Mouse (Mus musculus): ENCODE measurements around the gene Kremen2. TPM values are rescaled to one million over a fixed set of nuclear protein-coding genes. Genes with fewer than 3 reads are reported as not detected.

Kremen2 gene
- polyA plus RNA-seq, 1 experiment from 2014 or later: 2.6 TPM

DNA sequence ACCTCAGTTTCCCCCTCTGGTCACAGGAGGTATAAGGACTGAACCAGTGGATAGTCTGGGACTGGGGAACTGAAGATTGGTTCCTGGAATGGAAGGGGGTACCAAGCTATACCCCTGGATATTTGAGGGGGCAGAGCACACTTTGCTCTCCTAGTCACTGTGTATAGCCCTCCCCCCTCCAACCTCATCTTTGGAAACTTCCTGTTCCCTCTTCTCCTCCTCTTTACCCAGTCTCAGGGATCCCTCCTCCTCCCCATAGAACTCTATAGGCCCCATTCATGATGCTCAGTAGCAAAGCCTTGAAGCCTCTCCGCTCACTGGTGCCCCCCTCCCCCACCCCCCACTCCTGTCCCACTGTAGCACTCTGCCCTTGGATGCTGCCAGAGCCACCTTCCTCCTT lies 26.2 kb downstream of the Kremen2 start:
- no peaks in the 10 kb centered on the region for H3K36me3 ChIP-seq (ENCODE audit: control insufficient read depth, insufficient read depth, low read length)
- H3K9ac ChIP-seq (ENCODE audit: low read depth, low read length): no peak overlapping the region
- no peaks in the 10 kb centered on the region for H3K27me3 ChIP-seq (ENCODE audit: control insufficient read depth, insufficient read depth, low read length)
- ATAC-seq (ENCODE audit: low FRiP score) (no peak), DNase-seq (ENCODE audit: low spot score) (no peak)
- H3K4me2 ChIP-seq (replicated peaks; ENCODE audit: low read depth, low read length): no peak overlapping the region
- H3K4me1 ChIP-seq (replicated peaks; ENCODE audit: control insufficient read depth, insufficient read depth, low read length): no peaks in the 10 kb centered on the region
- H3K4me3 ChIP-seq (ENCODE audit: low read depth, low read length): no peak overlapping the region
- whole genome bisulfite sequencing: 21% methylated on average over 1 of the region's 1 CpGs
- H3K9me3 ChIP-seq (ENCODE audit: control insufficient read depth, low read length): no peaks in the 10 kb centered on the region
- H3K27ac ChIP-seq (ENCODE audit: low read depth, low read length): no peak overlapping the region

DNA sequence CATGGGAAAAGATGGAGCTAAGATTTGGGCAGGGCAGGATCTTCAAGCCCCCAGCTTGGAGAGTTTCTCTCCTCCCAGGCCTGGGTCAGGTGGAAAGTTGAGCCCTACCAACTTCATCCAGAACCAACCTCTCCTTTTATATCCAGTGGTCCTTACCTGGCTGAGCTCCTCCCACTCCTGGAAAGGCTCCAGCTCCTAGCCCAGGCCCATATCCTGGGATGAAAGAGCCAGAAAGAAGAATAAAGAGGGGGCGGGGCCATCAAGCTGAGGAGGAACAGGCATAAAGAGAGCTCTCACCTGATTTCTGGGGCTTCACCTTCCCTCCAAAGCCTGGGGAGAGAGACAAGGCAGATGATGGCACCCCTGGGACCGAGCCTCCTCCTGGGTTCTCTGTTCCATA lies 28.6 kb downstream of the Kremen2 start:
- no peak for ATAC-seq (ENCODE audit: low FRiP score)
- H3K4me3 ChIP-seq (ENCODE audit: low read depth, low read length): no peak overlapping the region
- DNase-seq (ENCODE audit: low spot score): no peak
- no peak overlapping the region for H3K9ac ChIP-seq (ENCODE audit: low read depth, low read length)
- WGBS: 55% methylated on average over 2 of the region's 2 CpGs
- H3K9me3 ChIP-seq (ENCODE audit: control insufficient read depth, low read length): no peaks in the 10 kb centered on the region
- no peaks in the 10 kb centered on the region for H3K4me1 ChIP-seq (replicated peaks; ENCODE audit: control insufficient read depth, insufficient read depth, low read length)
- H3K27me3 ChIP-seq (ENCODE audit: control insufficient read depth, insufficient read depth, low read length): no peaks in the 10 kb centered on the region
- no peaks in the 10 kb centered on the region for H3K36me3 ChIP-seq (ENCODE audit: control insufficient read depth, insufficient read depth, low read length)
- no peak overlapping the region for H3K4me2 ChIP-seq (replicated peaks; ENCODE audit: low read depth, low read length)
- H3K27ac ChIP-seq (ENCODE audit: low read depth, low read length): no peak overlapping the region

DNA sequence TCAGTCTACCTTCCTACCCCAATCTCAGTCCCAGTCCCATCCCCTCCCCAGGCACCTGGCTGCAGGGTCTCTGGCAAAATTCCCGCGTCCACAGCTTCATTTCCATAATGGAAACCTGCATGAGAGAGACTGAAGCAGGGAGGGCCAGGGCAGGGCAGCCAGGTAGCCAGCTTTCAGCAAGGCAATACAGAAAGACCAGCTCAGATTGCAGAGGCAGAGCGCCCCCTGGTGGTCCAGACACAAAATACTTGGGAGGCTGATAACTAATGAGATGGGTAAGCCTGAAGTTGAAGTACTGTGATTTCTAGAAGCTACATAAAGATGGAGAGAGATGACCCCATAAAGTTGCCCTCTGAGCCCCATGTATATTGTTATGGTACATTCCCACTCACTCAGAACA lies 39.4 kb downstream of the Kremen2 start:
- Histone ChIP-seq H3K4me3 (ENCODE audit: low read depth, low read length) (no peak overlapping the region), H3K9ac (ENCODE audit: low read depth, low read length) (no peak overlapping the region), H3K9me3 (ENCODE audit: control insufficient read depth, low read length) (no peaks in the 10 kb centered on the region), H3K36me3 (ENCODE audit: control insufficient read depth, insufficient read depth, low read length) (no peaks in the 10 kb centered on the region), H3K4me2 (replicated peaks; ENCODE audit: low read depth, low read length) (no peak overlapping the region), H3K27ac (ENCODE audit: low read depth, low read length) (no peak overlapping the region), H3K4me1 (replicated peaks; ENCODE audit: control insufficient read depth, insufficient read depth, low read length) (no peaks in the 10 kb centered on the region), H3K27me3 (ENCODE audit: control insufficient read depth, insufficient read depth, low read length) (no peaks in the 10 kb centered on the region)
- DNase-seq (ENCODE audit: low spot score): peak; percentile 86
- 2% methylated on average over 3 of the region's 3 CpGs for WGBS
- ATAC-seq (ENCODE audit: low FRiP score): peak; percentile 68; the same call in 1 of the 2 replicates

DNA sequence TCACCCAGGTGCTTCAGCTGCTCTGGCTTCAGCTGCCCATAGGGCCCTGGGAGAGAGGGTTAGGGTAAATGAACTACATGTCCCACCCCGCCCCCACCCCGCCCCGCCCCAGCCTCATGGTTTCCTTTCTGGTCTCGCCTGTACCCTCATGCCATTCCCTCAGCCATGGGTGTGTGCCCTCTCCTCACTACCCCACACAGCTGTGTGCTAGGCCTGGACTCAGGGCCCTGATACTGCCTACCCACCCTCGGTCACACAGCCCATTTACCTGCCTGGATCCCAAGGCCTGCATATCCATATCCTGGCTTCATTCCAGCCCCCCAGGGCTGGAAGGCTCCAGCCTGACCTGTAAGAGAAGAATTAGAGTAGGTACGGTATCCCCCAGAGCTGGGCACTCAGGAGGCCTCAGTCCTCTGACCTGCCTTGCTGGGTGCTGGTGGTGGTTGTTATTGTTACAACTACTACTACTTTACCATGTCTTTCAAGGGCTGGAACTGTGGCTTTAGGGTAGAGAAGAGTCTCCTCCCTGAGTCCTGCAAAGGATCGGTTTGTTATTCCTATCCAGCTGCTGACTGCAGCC lies 40.0 kb downstream of the Kremen2 start:
- Histone ChIP-seq H3K36me3 (ENCODE audit: control insufficient read depth, insufficient read depth, low read length) (no peaks in the 10 kb centered on the region), H3K9ac (ENCODE audit: low read depth, low read length) (no peak overlapping the region), H3K27ac (ENCODE audit: low read depth, low read length) (no peak overlapping the region), H3K4me3 (ENCODE audit: low read depth, low read length) (no peak overlapping the region), H3K4me1 (replicated peaks; ENCODE audit: control insufficient read depth, insufficient read depth, low read length) (no peaks in the 10 kb centered on the region), H3K27me3 (ENCODE audit: control insufficient read depth, insufficient read depth, low read length) (no peaks in the 10 kb centered on the region), H3K9me3 (ENCODE audit: control insufficient read depth, low read length) (no peaks in the 10 kb centered on the region), H3K4me2 (replicated peaks; ENCODE audit: low read depth, low read length) (no peak overlapping the region)
- 75% methylated on average over 7 of the region's 7 CpGs for WGBS
- DNase-seq (ENCODE audit: low spot score): no peak
- ATAC-seq (ENCODE audit: low FRiP score): 0 out of 2 replicates have a peak, but pooled peaks have one; percentile 3

DNA sequence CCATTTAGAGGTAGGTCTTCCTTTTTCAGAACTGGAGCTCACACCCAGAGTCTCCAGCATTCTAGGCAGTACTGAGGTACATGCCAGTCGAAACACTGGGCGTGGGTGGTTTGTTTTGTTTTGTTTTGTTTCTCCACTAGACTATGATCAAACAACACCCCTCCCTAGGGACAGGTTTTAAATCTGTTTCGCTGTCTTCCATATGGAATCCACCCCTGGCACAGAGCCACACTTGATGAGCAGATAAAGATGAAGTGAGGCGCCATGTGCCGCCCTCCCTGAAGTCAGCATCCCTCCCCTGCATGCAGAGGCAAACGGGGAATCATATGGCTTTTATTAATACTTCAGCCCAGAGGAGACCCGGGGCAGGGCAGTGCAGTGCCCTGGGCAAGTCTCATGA lies 40.9 kb downstream of the Kremen2 start:
- WGBS: 68% methylated on average over 7 of the region's 7 CpGs

DNA sequence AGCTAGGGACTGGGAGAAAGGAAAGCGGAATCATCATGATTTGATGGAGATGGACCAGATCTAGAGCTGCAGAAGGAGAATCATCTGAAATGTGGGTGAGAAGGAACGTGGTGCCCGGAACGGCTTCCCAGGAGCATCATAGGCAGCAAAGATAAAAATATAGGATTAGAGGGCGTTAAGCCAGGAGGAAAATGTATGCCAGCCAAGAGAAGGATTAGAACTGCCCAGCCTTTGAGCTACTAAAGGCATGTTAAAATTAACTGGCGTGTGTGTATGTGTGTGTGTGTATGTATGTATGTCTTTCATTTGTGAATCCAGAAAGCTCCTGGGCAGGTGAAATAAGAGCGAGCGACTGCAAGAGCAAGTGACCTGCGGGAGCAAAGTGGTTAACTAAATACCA lies 42.3 kb downstream of the Kremen2 start:
- no peak overlapping the region for H3K4me3 ChIP-seq (ENCODE audit: low read depth, low read length)
- ATAC-seq (ENCODE audit: low FRiP score): no peak
- H3K27ac ChIP-seq (ENCODE audit: low read depth, low read length): no peak overlapping the region
- peaks cover 18% of the 10 kb centered on the region for H3K27me3 ChIP-seq (ENCODE audit: control insufficient read depth, insufficient read depth, low read length)
- no peak for DNase-seq (ENCODE audit: low spot score)
- H3K9ac ChIP-seq (ENCODE audit: low read depth, low read length): no peak overlapping the region
- H3K9me3 ChIP-seq (ENCODE audit: control insufficient read depth, low read length): no peaks in the 10 kb centered on the region
- 84% methylated on average over 9 of the region's 9 CpGs for WGBS
- H3K36me3 ChIP-seq (ENCODE audit: control insufficient read depth, insufficient read depth, low read length): no peaks in the 10 kb centered on the region
- no peak overlapping the region for H3K4me2 ChIP-seq (replicated peaks; ENCODE audit: low read depth, low read length)
- peaks cover 5% of the 10 kb centered on the region; the same call in 1 of the 2 replicates for H3K4me1 ChIP-seq (replicated peaks; ENCODE audit: control insufficient read depth, insufficient read depth, low read length)

More for the DNA sequence above, 40.9 kb downstream of the Kremen2 start:
- ATAC-seq (ENCODE audit: low FRiP score): no peak
- no peak for DNase-seq (ENCODE audit: low spot score)
- Histone ChIP-seq H3K27ac (ENCODE audit: low read depth, low read length) (no peak overlapping the region), H3K4me2 (replicated peaks; ENCODE audit: low read depth, low read length) (no peak overlapping the region), H3K4me1 (replicated peaks; ENCODE audit: control insufficient read depth, insufficient read depth, low read length) (no peaks in the 10 kb centered on the region), H3K9me3 (ENCODE audit: control insufficient read depth, low read length) (no peaks in the 10 kb centered on the region), H3K27me3 (ENCODE audit: control insufficient read depth, insufficient read depth, low read length) (peaks cover 4% of the 10 kb centered on the region; the same call in 1 of the 2 replicates), H3K36me3 (ENCODE audit: control insufficient read depth, insufficient read depth, low read length) (no peaks in the 10 kb centered on the region), H3K4me3 (ENCODE audit: low read depth, low read length) (no peak overlapping the region), H3K9ac (ENCODE audit: low read depth, low read length) (no peak overlapping the region)

DNA sequence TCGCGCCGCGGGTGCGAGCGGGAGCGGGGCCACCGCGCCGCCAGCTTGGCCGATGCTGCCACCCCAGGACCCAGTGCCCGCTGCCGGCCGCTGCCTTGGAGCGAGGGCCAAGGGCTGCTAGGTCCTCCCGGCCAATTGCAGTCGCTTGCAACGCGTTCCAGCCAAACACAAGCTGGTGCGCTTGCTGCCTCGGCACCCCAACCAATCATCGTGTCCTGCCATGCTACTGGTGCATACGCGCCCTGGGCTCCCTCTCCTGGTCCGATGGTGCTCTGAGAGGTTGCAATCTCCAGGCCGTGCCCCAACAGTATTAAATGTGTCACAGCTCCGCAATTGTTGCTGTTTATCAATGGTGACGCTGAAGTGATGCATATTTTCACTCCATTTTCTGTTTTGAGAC lies 45.6 kb downstream of the Kremen2 start:
- Histone ChIP-seq H3K27ac (ENCODE audit: low read depth, low read length) (peak overlapping the region; percentile 42; the same call in 1 of the 2 replicates), H3K36me3 (ENCODE audit: control insufficient read depth, insufficient read depth, low read length) (no peaks in the 10 kb centered on the region), H3K4me3 (ENCODE audit: low read depth, low read length) (peak overlapping the region; percentile 73), H3K4me1 (replicated peaks; ENCODE audit: control insufficient read depth, insufficient read depth, low read length) (peaks cover 5% of the 10 kb centered on the region; the same call in 1 of the 2 replicates), H3K9me3 (ENCODE audit: control insufficient read depth, low read length) (no peaks in the 10 kb centered on the region), H3K9ac (ENCODE audit: low read depth, low read length) (peak overlapping the region; percentile 59), H3K4me2 (replicated peaks; ENCODE audit: low read depth, low read length) (peak overlapping the region; percentile 100), H3K27me3 (ENCODE audit: control insufficient read depth, insufficient read depth, low read length) (peaks cover 24% of the 10 kb centered on the region)
- DNase-seq (ENCODE audit: low spot score) (peak; percentile 84), ATAC-seq (ENCODE audit: low FRiP score) (peak; percentile 96)
- WGBS: under 1% methylated on average over 28 of the region's 28 CpGs

DNA sequence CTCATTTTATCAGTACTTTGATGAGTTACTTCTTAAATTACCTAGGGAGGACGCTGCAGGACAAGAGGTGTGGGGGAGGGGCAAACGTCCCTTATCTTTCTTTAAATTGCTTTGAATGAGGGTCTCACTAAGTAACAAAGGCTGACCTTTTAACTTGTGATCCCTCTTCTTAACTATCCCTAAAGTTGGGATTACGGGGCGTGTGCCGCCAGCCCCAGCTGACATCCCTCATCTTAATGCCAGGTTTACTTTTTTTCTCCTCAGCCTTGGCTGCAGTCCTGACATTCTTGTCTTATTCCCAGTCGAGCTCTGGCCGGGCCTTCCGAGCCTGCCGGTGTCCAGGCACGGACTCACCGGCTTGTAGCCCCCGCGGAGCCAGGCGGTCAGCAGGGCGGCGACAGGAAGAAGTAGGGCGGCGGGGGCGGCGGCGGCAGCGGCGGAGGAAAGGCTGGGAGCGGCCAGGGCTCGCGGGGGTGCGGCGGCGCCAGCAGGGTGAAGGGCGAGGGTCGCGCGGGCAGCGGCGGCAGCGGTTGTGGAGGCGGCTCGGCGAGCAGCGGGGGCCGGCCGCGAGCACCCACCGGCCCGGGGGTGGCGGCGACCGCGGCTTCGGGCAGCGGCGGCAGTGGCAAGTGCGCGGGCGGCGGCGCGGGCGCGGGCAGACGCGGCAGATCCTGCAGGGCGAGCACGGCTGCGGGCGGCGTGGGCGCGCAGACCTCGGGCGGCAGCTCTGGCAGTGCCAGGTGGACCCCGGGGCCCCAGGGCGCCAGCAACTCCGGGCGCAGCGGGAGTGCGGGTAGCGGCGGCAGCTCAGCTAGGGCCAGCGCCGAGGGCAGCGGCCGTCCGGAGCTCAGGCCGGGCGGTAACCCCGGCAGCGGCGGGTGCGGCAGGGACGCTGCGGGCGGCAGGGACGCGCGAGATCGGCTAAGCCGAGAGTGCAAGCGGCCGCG lies 46.2 kb downstream of the Kremen2 start:
- Histone ChIP-seq H3K9ac (ENCODE audit: low read depth, low read length) (peak overlapping the region; percentile 59), H3K36me3 (ENCODE audit: control insufficient read depth, insufficient read depth, low read length) (no peaks in the 10 kb centered on the region), H3K9me3 (ENCODE audit: control insufficient read depth, low read length) (no peaks in the 10 kb centered on the region), H3K4me2 (replicated peaks; ENCODE audit: low read depth, low read length) (peak overlapping the region; percentile 100), H3K27ac (ENCODE audit: low read depth, low read length) (peak overlapping the region; percentile 42; the same call in 1 of the 2 replicates), H3K4me1 (replicated peaks; ENCODE audit: control insufficient read depth, insufficient read depth, low read length) (peaks cover 5% of the 10 kb centered on the region; the same call in 1 of the 2 replicates), H3K4me3 (ENCODE audit: low read depth, low read length) (peak overlapping the region; percentile 73), H3K27me3 (ENCODE audit: control insufficient read depth, insufficient read depth, low read length) (peaks cover 24% of the 10 kb centered on the region)
- WGBS: under 1% methylated on average over 57 of the region's 101 CpGs
- ATAC-seq (ENCODE audit: low FRiP score) (peak; percentile 76), DNase-seq (ENCODE audit: low spot score) (peak; percentile 38)
